Mouse (Mus musculus): ENCODE data around the gene Rassf3.
A peak's percentile ranks its signal among the peaks of the same experiment; 100 is the strongest.

The Rassf3 gene

DNA sequence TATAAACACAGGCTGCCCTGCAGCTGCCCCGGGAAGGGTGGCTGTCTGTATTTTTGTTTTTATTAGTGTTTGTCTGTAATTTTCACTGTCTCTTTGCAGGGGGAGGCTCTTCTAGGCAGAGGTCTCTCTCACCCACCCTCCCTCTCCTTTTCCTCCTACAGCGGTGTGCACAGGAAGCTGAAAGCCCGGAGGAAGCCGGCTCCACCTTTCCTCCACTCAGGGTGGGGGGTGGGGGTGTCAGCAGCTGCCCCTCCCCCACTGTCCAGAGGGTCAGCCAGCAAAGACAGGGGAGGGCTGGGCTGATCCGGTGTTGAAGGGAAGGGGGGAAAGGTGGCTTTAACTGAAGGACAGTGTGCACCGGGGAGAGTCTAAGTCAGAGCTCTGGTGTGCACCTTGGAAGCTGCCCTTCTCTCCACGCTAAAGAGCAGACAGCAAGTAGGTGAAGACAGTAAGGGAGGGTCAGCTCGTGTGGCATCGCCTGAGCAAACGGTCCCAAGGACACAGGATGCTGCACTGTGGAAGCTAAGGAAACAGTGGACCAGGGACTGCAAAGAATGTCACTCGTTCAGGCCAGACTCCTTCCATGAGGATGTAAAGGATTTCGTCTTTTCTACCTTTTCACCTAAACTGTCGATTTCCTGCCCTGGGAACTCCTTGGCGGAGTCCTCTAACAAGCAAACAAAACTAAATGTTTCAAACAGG is 46.0 kb downstream of the Rassf3 start:
- DNase-seq (ENCODE audit: low read depth, low spot score) = no peak

DNA sequence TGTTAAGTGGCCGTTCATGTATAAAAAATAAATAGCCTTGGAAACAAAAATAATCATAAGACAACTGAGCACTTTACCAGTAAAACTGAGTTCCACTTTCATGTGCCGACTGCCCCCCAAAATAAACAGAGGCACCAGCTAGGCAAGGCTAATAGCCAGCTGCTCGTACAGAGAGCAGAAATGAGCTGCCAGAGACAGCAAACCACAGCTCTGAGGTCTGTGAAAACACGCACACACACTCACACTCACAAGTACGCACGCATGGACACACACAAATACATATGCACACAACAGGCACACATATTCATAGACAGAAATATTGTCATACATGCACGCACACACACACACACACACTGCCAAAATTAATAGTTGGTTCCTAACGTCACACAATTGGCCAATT is 46.6 kb downstream of the Rassf3 start:
- DNase-seq (ENCODE audit: low read depth, low spot score) = no peak

DNA sequence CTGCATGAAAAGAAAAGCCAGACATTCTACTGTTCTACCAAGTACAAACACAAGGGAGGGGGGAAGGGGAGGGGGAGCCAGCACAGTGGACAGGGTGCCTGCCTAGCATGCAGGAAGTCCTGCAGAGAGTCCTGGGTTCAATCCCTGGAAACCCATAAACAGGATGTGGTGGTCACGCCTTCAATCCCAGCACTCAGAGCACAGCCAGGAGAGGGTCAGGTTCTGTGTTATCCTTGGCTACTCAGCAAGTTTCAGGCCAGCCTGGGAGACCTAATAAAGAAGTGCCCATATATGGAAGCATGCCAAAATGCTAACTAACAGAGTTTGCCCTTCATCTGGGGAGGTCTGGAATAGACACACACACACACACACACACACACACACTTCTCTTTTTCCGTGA is 47.1 kb downstream of the Rassf3 start:
- DNase-seq (ENCODE audit: low read depth, low spot score) = no peak

- no peak for DNase-seq (ENCODE audit: low read depth, low spot score)
Observed at GRCm38 (mm10) chr10:121428011-121428711, 48.0 kb downstream of the Rassf3 start.

GRCm38 (mm10) chr10:121427136-121427535 is 49.0 kb downstream of the Rassf3 start:
- no peak for DNase-seq (ENCODE audit: low read depth, low spot score)

- DNase-seq (ENCODE audit: low read depth, low spot score) = no peak
Observed at GRCm38 (mm10) chr10:121426458-121427070, 49.6 kb downstream of the Rassf3 start.

DNA sequence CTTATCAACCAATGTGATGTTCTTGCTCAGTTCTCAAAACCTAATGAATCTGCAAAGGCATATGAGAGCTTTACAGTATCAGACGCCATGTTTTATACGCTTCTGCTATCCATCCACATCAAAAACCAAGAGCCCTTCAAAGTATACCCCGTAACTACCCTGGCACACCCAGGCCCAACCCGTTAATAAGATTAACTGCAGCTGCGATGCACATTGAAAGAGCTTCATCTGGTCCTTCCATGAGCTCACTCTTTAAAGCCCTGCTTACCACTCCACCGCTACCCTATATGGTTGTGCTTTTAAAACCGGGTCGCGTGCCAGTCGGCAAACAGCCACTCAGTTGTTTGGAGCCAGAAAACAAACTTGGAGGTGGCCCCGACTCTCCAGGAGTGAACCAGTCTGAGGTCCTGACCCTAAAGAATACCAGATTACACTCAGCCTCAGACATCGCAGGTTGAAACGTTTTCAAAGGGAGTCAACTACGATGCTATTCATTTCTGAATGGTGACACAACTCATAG is 50.6 kb downstream of the Rassf3 start:
- no peak for DNase-seq (ENCODE audit: low read depth, low spot score)

DNA sequence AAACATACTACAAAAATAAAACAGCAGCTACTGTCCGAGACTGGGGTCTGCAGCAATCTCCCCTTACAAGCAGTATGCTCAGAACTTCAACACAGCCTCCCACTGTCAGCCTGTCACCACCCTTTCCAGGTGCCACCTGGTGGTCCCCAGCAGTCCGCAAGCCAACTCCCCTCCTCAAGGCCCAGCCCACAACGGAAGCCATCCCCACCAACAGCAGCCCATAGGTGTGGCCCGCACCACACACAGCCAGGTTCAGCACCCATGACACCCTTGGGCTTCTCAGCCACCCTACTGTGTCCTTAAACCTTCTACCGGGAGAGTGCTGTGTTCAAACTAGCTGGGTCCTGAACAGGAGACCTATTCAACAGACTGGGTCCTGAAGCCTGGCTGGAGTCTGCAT is 51.1 kb downstream of the Rassf3 start:
- no peak for DNase-seq (ENCODE audit: low read depth, low spot score)

GRCm38 (mm10) chr10:121424455-121424854 is 51.7 kb downstream of the Rassf3 start:
- DNase-seq (ENCODE audit: low read depth, low spot score) = no peak

DNA sequence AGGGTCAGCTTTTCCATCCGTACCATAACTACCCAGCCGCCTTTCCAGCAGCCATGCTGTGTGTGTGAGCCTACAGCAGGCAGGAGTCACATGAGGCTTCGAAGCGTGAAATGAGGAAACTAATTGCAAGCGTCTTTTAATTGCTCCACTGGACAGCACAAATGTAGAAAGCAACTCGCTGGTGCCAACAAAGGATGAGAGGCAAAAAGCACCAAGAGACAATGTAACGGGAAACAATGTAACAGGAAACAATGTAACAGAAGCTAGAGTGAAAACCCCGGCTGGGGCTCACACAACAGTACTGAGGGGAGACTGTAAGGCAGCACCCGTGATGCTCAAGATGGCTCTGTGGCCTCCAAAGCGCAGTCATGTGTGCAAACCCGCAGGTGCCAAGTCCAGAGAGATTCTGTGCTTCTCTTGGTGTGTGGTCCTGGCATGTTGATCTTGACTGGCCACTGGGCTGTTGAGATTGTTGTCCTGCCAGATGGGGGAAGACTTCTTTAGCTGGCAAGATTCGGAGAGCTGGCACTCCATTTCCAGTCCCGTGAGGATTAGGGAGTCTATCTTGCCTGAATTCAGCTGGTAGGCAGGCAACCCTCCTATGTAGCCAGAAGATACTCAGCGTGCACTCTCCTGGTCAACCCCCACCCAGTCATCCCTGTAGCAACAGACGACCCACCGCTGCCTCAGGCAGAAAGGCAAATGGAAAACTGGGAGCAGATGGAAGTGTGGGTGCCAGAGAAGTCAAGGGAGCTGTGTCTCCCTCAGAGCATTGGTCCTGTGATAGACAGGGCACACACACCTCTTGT is 52.4 kb downstream of the Rassf3 start:
- DNase-seq (ENCODE audit: low read depth, low spot score) = no peak

DNA sequence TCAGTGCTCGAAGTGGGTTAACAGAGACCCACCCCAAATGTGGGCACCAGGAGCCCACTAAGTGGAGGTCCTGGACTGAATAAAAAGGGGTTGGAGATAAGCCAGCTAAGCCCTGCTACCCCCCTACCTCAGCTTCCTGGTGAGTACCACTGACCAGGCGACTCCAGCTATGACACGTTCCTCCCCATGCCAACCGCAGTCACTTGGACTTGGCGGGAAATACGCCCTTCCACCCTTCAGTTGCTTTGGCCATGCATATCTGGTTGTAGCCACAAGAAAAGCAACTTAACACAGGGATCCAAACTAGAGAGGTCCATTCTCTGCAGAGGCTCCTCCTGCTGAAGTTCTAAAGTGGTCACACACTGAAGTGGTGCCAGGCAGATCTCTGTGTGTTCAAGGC is 53.9 kb downstream of the Rassf3 start:
- DNase-seq (ENCODE audit: low read depth, low spot score) = no peak

DNA sequence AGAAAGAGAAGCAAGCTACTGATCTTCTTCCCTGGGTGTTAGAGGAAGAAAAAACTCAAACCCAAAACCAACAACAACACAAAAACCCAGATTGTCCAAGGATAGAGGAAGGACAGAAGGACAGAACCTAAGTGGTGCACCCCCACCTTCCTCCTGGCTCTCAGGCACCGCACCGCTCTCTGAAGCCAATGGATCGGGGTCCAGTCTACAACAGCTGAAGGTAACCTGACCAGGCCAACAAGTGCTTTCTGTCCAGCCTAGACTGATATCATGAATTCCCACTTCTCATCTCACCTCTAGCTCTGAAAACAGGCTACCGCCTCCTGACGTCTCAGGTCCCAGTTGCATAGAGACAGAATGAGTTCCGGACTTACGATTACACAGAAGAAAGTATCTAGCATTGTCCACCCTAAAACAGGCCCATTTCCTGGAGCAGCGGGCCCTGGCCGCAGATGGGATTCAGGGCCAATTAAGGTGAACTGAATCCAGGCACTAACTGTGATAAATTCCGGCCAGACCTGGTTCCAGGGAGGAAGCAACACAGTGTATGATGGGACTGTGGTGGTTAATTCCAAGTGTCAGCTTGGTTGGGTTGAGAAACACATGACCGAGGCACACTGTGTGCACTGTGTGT is 54.4 kb downstream of the Rassf3 start:
- no peak for DNase-seq (ENCODE audit: low read depth, low spot score)

DNA sequence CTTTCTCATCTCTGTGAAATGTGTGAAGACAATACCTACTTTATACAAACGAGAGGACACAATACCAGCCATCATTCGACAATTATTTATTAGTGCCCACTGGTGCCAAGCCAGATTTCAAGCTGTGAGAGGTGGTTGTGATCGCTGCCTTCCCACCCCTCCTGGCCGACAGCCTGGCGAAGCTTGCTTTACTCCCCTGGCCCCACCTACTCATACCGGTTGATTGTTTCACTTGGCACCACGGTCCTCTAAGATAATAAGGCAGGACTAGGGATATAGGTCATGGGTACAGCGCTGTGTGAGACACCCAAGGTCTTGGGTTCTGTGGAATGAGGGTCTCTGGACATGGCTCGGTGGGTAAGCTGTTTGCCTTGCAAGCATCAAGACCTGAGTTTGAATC is 55.1 kb downstream of the Rassf3 start:
- no peak for DNase-seq (ENCODE audit: low read depth, low spot score)

DNA sequence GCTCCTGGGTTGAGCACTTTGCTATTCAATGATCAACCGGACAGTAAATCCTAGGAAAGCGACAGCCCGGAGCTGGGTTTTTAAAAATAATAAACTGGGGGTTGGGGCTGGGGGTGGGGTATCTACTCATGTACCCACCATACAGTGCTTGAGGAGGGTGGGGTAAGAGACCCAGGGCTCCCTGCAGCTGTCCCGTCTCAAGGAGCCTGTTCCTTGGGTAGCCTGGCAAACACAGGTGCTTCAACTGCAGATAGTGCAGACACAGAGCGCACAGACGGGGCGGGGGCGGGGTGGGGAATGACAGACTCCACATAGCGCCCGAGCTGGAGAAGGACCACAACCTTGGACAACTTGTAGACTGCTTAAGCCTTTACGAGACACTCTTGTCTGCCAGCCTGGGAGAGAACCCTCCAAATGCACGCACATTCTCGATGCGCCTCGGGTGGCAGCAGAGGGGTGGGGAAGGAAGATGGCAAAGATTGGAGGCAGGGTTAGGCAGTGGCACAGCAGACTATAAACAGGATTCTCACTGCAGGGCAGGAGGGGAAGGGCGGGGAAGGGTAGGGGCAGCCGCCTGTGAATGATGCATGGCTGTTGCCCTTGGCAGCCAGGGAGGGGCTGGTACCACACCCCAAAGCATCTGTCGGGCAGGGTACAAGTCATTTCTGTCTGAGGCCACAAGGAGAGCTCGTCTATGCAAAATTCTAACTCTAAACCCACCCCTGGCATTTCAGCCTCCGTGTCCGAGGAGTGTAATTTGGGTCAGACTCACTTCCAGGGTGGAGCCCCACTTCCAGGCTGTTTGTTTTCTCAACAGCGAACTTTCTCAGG is 56.3 kb downstream of the Rassf3 start:
- no peak for DNase-seq (ENCODE audit: low read depth, low spot score)

- no peak for DNase-seq (ENCODE audit: low read depth, low spot score)
Observed at GRCm38 (mm10) chr10:121418835-121419234, 57.3 kb downstream of the Rassf3 start.

- DNase-seq (ENCODE audit: low read depth, low spot score) = no peak
Observed at GRCm38 (mm10) chr10:121414127-121414526, 62.0 kb downstream of the Rassf3 start.

DNA sequence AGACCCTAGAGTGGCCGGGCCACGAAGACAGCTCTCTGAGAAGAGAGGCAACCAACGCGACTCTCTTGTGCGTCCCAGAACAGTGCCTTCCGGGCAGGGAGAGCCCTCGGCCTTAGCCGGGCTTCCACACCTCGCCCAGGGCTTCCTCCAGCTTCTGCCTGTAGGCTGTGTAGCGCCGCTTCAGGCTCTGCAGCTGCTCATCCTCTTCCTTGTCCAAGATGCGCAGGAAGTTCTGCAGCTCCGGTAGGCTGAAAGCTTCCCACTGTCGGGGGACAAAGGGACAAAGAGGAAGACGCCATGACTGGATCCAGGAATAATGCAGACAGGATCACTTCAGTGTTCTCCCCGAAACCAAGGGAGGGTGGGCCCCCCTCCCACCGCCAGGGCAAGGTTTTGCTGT is 63.3 kb downstream of the Rassf3 start:
- DNase-seq (ENCODE audit: low read depth, low spot score) = no peak

DNA sequence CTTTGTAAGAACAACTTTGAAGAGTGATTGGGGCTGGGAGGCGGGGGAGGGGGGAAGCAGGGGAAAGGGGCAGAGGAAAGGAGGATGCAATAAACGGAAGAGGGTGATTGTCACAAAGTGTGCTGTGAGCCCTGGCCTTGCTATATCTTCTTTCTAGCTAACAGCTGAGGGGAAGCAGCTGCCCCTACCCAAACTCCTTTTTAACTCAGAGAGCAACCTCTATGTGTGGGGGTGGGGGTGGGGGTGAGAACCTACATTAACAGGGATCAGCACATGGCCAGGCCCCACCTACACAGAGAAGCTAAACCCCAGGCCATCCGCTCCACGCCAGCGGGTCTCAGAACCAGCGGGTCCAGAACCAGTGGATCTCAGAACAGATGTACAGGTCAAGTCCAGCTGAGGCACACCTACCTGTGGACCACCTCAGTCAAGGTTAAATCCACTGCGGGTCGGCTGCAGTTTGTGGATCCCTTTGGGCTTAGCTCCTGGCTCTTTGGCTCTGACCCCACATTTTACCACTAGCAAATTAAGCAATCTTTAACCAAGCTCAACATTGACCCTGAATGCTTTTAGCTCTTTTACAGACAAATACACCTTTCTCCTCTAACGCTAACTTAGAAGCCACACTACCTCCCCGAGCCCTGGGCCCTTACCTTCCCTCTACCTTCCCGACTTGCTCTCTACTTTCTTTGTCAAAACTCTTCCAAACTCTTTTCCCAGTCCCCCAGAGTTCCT is 64.3 kb downstream of the Rassf3 start:
- no peak for DNase-seq (ENCODE audit: low read depth, low spot score)

DNA sequence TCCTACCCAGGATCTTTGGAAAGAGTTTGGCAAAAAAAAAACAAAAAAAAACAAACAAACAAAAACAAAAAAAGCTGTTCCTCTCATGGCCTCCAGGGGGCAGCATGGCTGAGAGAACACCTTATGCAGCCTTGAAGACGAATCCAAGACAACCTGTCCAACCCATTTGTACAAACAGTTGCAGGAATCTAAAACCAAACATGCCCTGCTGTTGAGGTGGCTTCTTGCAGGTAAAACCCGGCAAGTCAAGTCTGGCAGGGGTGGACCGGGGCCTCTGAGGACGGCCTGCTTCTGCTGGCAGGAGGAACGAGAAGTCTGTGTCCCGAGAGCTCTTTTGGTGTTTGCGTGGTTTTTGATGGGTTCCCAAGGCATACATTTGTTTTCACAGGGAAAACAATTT is 66.4 kb downstream of the Rassf3 start:
- DNase-seq (ENCODE audit: low read depth, low spot score) = peak; percentile 34

DNA sequence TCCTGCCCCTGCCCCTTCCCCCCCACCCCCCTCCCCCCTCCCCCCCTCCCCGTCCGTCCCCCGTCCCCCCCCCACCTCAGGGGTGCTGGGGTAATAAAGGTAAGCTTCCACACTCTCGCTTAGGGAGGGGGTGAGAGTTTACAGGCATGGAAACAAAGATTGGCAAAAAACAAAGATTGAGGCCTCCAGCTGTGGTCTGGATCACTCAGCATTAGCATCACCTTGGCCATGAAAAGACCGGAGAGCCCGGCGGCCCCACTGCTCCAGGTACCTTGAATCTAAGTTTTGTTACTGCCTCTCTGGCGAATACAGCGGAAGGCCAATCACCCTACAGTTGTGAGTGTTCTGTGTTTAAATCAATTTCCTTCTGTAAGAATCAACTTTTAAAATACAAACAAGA is 72.2 kb downstream of the Rassf3 start:
- no peak for DNase-seq (ENCODE audit: low read depth, low spot score)
